Mouse (Mus musculus) limb, embryonic 12.5 days (tissue): ENCODE results near the gene Shc3. TPM values are rescaled to one million over a fixed set of nuclear protein-coding genes. Genes with fewer than 3 reads are reported as not detected.

ENCODE experiments used
- ATAC-seq: fragments of 200-750 bp; cut with Nextera tagmentation; 2 replicates; pipeline ENCODE4 v1.8.0; 2017; ENCODE audit warnings: low read depth, moderate TSS enrichment; ENCODE audit not compliant: insufficient number of reproducible peaks, insufficient read depth, low FRiP score, low TSS enrichment
- H3K27ac ChIP-seq: fragments of 300-500 bp; sonication (generic); 2 replicates; pipeline ENCODE4 v1.5.1; 2016; ENCODE audit warnings: mild to moderate bottlenecking, moderate library complexity
- H3K27me3 ChIP-seq: fragments of 300-500 bp; sonication (generic); 2 replicates; pipeline ENCODE4 v1.6.1; 2016; ENCODE audit warnings: mild to moderate bottlenecking, moderate library complexity
- H3K36me3 ChIP-seq: fragments of 300-500 bp; sonication (generic); 2 replicates; pipeline ENCODE4 v1.6.1; 2016; ENCODE audit warnings: mild to moderate bottlenecking, moderate library complexity
- H3K4me1 ChIP-seq: fragments of 300-500 bp; sonication (generic); replicated peaks from 2 replicates; pipeline ENCODE4 v1.6.1; 2016
- H3K4me2 ChIP-seq: fragments of 300-500 bp; sonication (generic); 2 replicates; pipeline ENCODE4 v1.6.1; 2016; ENCODE audit warnings: mild to moderate bottlenecking, moderate library complexity
- H3K4me3 ChIP-seq: fragments of 300-500 bp; sonication (generic); replicated peaks from 2 replicates; pipeline ENCODE4 v1.5.1; 2016; ENCODE audit warnings: mild to moderate bottlenecking
- H3K9ac ChIP-seq: fragments of 300-500 bp; sonication (generic); replicated peaks from 2 replicates; pipeline ENCODE4 v1.6.1; 2016; ENCODE audit warnings: mild to moderate bottlenecking, moderate library complexity
- H3K9me3 ChIP-seq: fragments of 300-500 bp; sonication (generic); 2 replicates; pipeline ENCODE4 v1.6.1; 2016; ENCODE audit warnings: mild to moderate bottlenecking, moderate library complexity
- WGBS: fragments of 180-500 bp; shearing (Covaris S2); methylation state at CpG from one replicate; pipeline ENCODE4 v1.1.7; 2016; 5-methylcytosine and 5-hydroxymethylcytosine counted together
- polyA plus RNA-seq: library from polyadenylated mRNA; unstranded; fragments of >200 nt; fragmentation: Nextera tagmentation; extraction: Ambion mirVana; gene quantifications from 2 replicates; pipeline ENCODE4 v1.2.1, GENCODE M21; 2016

Gene Shc3
- polyA plus RNA-seq, 1 experiment from 2014 or later: 0.31 TPM

DNA sequence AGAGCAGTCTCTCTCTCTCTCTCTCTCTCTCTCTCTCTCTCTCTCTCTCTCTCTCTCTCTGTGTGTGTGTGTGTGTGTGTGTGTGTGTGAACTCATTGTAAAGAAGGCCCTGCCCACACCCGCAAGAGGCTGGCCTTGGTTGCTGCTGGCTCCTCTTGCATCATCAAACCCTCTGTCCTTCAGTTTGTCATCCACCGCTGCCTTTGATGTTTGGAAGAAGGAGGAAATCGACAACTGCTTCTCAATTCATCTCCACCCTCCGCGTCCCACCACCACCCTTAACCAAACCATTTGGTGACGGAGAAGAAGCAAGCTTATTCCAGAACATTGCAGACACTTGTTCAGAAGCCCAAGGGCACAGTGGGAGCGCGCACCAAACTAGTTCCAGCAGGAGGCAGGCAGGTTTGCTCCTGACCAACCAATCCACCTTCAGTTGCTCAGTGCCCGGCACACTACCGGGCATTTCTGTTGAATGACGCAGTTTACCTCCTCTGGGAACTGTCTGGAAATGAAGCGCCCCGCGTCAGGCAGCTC lies 169.0 kb downstream of the Shc3 start:
- peak; percentile 46; the same call in 1 of the 2 replicates for ATAC-seq
- Histone ChIP-seq H3K4me1 (peaks cover 12% of the 10 kb centered on the region), H3K36me3 (no peaks in the 10 kb centered on the region), H3K27ac (peak overlapping the region; percentile 60; the same call in 1 of the 2 replicates), H3K9ac (peak overlapping the region; percentile 40), H3K27me3 (no peaks in the 10 kb centered on the region), H3K9me3 (peaks cover 3% of the 10 kb centered on the region; the same call in 1 of the 2 replicates), H3K4me2 (peak overlapping the region; percentile 73), H3K4me3 (peak overlapping the region; percentile 36)
- WGBS: 12% methylated on average over 14 of the region's 14 CpGs

DNA sequence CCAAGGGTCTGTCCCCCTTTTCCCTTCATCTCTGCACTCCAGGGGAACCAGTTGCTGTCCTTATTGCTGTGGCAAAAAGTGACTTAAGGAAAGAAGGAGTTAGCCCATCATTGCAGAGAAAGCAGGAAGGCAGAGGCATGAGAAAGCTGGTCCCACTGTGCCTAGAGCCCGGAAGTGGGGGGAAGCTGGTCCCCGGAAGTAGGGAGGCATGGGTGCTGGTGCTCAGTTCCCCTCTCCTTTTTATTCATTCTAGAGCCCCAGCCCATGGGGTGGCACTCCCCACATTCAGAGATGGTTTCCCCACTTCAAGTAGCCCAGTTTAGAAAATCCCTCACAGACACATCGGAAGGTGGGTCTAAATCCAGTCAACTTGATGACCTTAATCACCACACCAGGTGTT lies 169.7 kb downstream of the Shc3 start:
- Histone ChIP-seq H3K27me3 (no peaks in the 10 kb centered on the region), H3K9ac (no peak overlapping the region), H3K36me3 (no peaks in the 10 kb centered on the region), H3K4me3 (no peak overlapping the region), H3K4me2 (no peak overlapping the region), H3K9me3 (peaks cover 9% of the 10 kb centered on the region; the same call in 1 of the 2 replicates), H3K27ac (no peak overlapping the region), H3K4me1 (peaks cover 12% of the 10 kb centered on the region)
- 90% methylated on average over 3 of the region's 3 CpGs for WGBS
- ATAC-seq: no peak

DNA sequence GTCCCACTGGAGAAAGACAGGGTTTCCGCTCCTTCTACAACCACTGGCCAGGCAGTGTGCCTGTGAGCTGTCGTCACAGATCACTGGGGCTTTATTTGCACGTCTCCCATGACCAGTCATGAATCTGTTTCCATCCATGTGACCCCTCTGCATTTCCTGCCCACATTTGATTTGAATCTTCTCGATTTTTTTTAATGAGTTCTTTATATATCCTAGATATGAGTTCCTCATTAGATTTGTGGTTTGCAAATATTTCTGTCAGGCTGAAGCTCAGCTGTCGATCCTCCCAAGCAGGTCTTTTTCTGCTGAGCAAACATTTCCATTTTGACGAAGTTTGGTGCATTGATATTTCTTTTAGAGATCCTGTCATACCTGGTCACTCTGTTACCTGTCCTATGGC lies 171.4 kb downstream of the Shc3 start:
- no peak overlapping the region for H3K4me2 ChIP-seq
- H3K36me3 ChIP-seq: no peaks in the 10 kb centered on the region
- no peaks in the 10 kb centered on the region for H3K27me3 ChIP-seq
- ATAC-seq: no peak
- H3K9ac ChIP-seq: no peak overlapping the region
- no peak overlapping the region for H3K27ac ChIP-seq
- 81% methylated on average over 6 of the region's 6 CpGs for WGBS
- H3K9me3 ChIP-seq: peaks cover 9% of the 10 kb centered on the region; the same call in 1 of the 2 replicates
- peaks cover 12% of the 10 kb centered on the region for H3K4me1 ChIP-seq
- no peak overlapping the region for H3K4me3 ChIP-seq

DNA sequence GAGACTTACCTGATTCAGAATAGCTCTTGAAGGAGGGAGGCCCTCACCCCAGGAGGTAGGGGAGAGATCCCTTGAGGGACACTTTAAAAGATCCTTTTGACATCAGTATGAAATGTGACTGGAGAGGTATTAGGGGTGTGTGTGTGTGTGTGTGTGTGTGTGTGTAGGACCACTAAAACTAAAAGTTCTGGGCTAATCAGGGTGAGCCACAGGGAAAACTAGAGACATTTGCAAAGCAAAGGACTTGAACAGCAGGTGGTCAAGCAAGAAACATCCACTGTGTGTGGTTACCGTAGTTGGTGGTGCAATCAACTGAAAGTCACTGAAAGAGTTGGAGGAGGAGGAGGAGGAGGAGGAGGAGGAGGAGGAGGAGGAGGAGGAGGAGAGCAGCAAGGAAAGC lies 177.0 kb downstream of the Shc3 start:
- H3K27ac ChIP-seq: no peak overlapping the region

DNA sequence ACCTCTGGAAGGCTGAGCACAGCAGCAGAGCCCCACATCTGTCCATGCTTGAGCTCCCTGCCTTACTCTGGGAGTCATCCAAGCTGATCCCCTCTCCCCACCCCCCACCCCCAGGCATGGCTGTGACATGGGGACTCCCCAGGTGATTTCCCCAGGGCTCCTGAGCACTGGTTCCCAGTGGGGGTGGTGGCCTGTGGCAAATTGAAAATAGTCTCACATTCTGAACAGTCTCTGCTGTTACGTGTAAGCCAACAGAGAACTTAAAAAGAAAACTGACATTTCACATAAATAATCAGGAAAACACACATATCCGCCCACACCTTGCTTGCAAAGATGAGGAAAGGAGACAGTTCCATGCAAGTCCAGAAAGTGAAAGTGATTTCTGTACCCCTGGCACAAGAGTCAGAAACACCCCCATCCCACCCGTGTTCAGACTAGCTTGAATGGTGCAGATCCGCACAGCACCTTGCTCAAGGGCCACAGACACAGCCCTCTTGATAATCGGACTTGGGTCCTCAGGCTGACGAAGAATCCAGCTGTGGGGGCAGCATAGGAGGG lies 177.8 kb downstream of the Shc3 start:
- H3K9me3 ChIP-seq: peaks cover 9% of the 10 kb centered on the region; the same call in 1 of the 2 replicates
- no peak overlapping the region for H3K4me2 ChIP-seq
- no peaks in the 10 kb centered on the region for H3K27me3 ChIP-seq
- no peaks in the 10 kb centered on the region for H3K36me3 ChIP-seq
- H3K4me3 ChIP-seq: no peak overlapping the region
- peaks cover 32% of the 10 kb centered on the region for H3K4me1 ChIP-seq
- no peak overlapping the region for H3K9ac ChIP-seq
- no peak overlapping the region for H3K27ac ChIP-seq
- 87% methylated on average over 6 of the region's 6 CpGs for WGBS
- ATAC-seq: no peak

More for the DNA sequence above, 177.0 kb downstream of the Shc3 start:
- Histone ChIP-seq H3K36me3 (no peaks in the 10 kb centered on the region), H3K4me1 (peaks cover 31% of the 10 kb centered on the region), H3K4me2 (no peak overlapping the region), H3K9me3 (peaks cover 9% of the 10 kb centered on the region; the same call in 1 of the 2 replicates), H3K9ac (no peak overlapping the region), H3K4me3 (no peak overlapping the region), H3K27me3 (no peaks in the 10 kb centered on the region)
- no CpG with 5 or more reads among the region's 1 CpGs for WGBS
- ATAC-seq: no peak

DNA sequence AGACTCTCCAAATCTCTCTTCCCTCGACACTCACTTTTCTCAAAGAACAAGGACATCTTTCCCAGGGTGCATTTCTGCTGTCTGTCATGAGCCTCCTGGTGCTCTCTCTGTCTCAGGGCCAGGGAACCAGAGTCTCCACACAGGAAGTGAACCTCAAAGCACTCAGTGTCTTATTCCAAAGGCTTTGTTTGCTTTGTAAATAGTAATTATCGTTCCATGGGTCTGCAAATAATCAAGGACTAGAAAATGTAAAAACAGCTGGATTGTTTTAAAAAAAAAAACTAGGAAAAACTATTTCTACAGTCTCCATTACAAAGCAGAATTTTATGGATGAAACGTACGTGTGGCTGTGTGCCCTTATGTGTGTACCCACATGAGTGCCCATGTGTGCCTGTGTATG lies 178.8 kb downstream of the Shc3 start:
- ATAC-seq: no peak
- Histone ChIP-seq H3K27ac (peak overlapping the region; percentile 50; the same call in 1 of the 2 replicates), H3K9me3 (peaks cover 7% of the 10 kb centered on the region; the same call in 1 of the 2 replicates), H3K4me1 (peaks cover 38% of the 10 kb centered on the region), H3K36me3 (no peaks in the 10 kb centered on the region), H3K4me2 (no peak overlapping the region), H3K4me3 (no peak overlapping the region), H3K9ac (no peak overlapping the region), H3K27me3 (no peaks in the 10 kb centered on the region)
- 33% methylated on average over 4 of the region's 4 CpGs for WGBS

DNA sequence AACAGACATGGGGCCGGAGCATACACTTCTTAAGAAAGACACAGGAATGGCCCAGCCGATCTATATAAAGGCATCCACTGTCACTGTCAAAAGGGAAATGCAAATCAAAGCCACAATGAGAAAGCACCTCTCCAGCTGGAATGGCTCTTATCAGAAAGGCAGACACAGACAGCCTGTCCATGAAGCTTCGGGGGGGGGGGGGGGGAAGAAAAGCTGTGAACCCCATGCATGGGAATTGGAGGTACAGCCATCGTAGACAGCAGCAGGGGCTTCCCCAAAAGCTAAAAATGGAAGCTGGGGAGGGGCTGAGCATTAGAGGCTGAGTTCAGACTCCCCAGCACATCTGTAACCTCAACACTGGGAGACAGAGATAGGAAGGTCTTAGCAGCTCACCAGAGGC lies 181.3 kb downstream of the Shc3 start:
- WGBS: 59% methylated on average over 4 of the region's 4 CpGs
- H3K4me1 ChIP-seq: peaks cover 38% of the 10 kb centered on the region
- H3K36me3 ChIP-seq: no peaks in the 10 kb centered on the region
- no peak for ATAC-seq
- 0 out of 2 replicates have a peak, but pooled peaks cover 1% of the 10 kb centered on the region for H3K9me3 ChIP-seq
- H3K9ac ChIP-seq: no peak overlapping the region
- H3K27me3 ChIP-seq: no peaks in the 10 kb centered on the region
- no peak overlapping the region for H3K4me2 ChIP-seq
- H3K27ac ChIP-seq: no peak overlapping the region
- H3K4me3 ChIP-seq: no peak overlapping the region

DNA sequence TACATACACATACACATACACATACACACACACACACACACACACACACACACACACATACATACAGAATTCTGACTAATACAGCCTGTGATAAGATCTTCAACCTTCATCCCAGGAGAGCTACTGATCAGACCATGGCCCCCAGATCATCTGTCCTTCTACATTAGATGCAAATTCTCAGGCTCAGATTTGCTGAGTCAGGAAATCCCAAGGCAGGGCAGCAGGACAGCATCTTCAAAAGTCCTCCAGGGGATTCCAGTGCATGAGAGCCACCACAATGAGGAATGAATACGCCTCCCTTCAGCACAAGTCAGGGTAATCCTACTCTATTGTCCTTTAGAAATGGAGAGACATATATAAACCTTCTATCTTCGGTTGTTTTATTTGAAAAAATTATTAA lies 184.3 kb downstream of the Shc3 start:
- Histone ChIP-seq H3K4me2 (no peak overlapping the region), H3K36me3 (no peaks in the 10 kb centered on the region), H3K9me3 (peaks cover 7% of the 10 kb centered on the region; the same call in 1 of the 2 replicates), H3K9ac (no peak overlapping the region), H3K27me3 (no peaks in the 10 kb centered on the region), H3K4me3 (no peak overlapping the region), H3K27ac (no peak overlapping the region), H3K4me1 (peaks cover 30% of the 10 kb centered on the region)
- no peak for ATAC-seq
- WGBS: 85% methylated on average over 2 of the region's 2 CpGs

DNA sequence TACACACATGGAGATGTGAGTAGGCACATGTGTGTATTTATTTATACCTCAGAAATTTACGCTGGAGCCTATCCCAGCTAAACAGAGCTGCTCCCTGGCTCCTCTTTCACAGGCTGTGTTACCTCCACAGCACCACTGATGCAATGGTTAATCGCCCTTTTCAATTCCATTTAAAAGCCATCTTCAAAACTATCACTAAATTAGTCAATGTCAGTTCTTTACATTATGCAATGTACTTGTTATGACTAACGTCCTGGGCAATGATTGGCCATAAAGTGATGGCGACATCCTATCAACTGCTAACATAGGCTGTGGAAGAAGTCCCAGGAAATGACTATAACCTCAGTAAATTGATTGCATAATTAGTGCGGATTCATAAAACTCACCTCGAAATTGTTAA lies 187.7 kb downstream of the Shc3 start:
- no peak for ATAC-seq
- no peak overlapping the region for H3K4me2 ChIP-seq
- H3K4me1 ChIP-seq: peaks cover 37% of the 10 kb centered on the region
- no peak overlapping the region for H3K4me3 ChIP-seq
- no peak overlapping the region for H3K9ac ChIP-seq
- H3K27me3 ChIP-seq: no peaks in the 10 kb centered on the region
- H3K9me3 ChIP-seq: peaks cover 7% of the 10 kb centered on the region; the same call in 1 of the 2 replicates
- WGBS: 81% methylated on average over 6 of the region's 6 CpGs
- no peaks in the 10 kb centered on the region for H3K36me3 ChIP-seq
- H3K27ac ChIP-seq: no peak overlapping the region

Other genes with a start within 250 kb of the Shc3 start
- 133 and 148 TPM in 2 replicates for gene S1pr3, start 160.8 kb downstream of the Shc3 start, polyA plus RNA-seq
- gene Cks2, start 75.8 kb upstream of the Shc3 start, polyA plus RNA-seq: 351 and 364 TPM in 2 replicates
- 26.5 and 29.4 TPM in 2 replicates for gene Secisbp2, start 82.3 kb upstream of the Shc3 start, polyA plus RNA-seq
- gene Sema4d, start 224.3 kb upstream of the Shc3 start, polyA plus RNA-seq: 5.4 and 5.8 TPM in 2 replicates